Mouse (Mus musculus): Measurements from ENCODE around the gene Rep15. TPM values are rescaled to one million over a fixed set of nuclear protein-coding genes. Genes with fewer than 3 reads are reported as not detected.

The Rep15 gene
- polyA plus RNA-seq, 1 experiment, result 0.16 TPM

GRCm38 (mm10) chr6:147043633-147044032 lies 11.2 kb downstream of the Rep15 start:
- Histone ChIP-seq H3K36me3 (ENCODE audit: control insufficient read depth, insufficient read depth, low read length) (peaks cover 7% of the 10 kb centered on the region), H3K4me3 (ENCODE audit: control insufficient read depth, insufficient read depth, low read length) (no peak overlapping the region), H3K4me1 (replicated peaks; ENCODE audit: control insufficient read depth, insufficient read depth, low read length) (peaks cover 4% of the 10 kb centered on the region), H3K27me3 (ENCODE audit: control insufficient read depth, insufficient read depth, low read length) (no peaks in the 10 kb centered on the region), H3K27ac (ENCODE audit: control insufficient read depth, insufficient read depth, low read length) (no peak overlapping the region)
- no peak for TF ChIP-seq POLR2A (IDR thresholded peaks at IDR 0.05; ENCODE audit: control insufficient read depth, extremely low read depth, insufficient read depth, low read length, poor library complexity)
- no peak for TF ChIP-seq CTCF (IDR thresholded peaks at IDR 0.05; ENCODE audit: borderline replicate concordance, control insufficient read depth, extremely low read depth, insufficient read depth, low read length, poor library complexity)
- 56% methylated on average over 7 of the region's 7 CpGs for WGBS
- DNase-seq, result no peak

DNA sequence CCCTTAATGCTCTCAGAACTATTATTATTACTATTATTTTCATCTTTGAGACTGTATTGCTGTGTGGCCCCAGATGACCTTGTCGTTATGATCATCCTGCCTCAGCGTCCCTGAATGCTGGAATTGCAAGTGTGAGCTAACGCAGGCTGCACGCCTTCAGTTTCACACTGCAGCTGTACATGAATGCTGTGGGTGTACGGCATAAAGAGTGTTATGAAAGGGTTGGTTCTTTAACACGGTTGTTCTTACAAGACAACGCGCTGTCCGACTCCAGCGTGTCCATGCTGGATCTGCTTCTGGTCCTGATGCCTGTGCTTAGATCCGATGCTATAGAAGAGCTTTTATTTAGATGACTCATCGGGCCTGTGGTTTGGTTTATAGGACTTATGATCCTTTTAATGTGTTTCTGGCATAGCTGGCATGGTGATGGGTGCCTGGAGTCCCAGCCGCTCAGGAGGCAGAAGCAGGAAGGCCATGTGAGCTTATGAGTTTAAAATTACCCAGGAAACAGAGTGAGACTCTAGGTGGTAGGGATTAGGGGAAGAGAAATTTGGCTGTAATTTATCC lies 16.9 kb downstream of the Rep15 start:
- no peak overlapping the region for H3K4me3 ChIP-seq (ENCODE audit: control insufficient read depth, insufficient read depth, low read length)
- 97% methylated on average over 13 of the region's 13 CpGs for WGBS
- no peak overlapping the region for H3K27ac ChIP-seq (ENCODE audit: control insufficient read depth, insufficient read depth, low read length)
- H3K4me1 ChIP-seq (replicated peaks; ENCODE audit: control insufficient read depth, insufficient read depth, low read length), result no peaks in the 10 kb centered on the region
- DNase-seq, result no peak
- no peaks in the 10 kb centered on the region for H3K27me3 ChIP-seq (ENCODE audit: control insufficient read depth, insufficient read depth, low read length)
- TF ChIP-seq POLR2A (IDR thresholded peaks at IDR 0.05; ENCODE audit: control insufficient read depth, extremely low read depth, insufficient read depth, low read length, poor library complexity) (no peak), CTCF (IDR thresholded peaks at IDR 0.05; ENCODE audit: borderline replicate concordance, control insufficient read depth, extremely low read depth, insufficient read depth, low read length, poor library complexity) (no peak)
- peaks cover 30% of the 10 kb centered on the region for H3K36me3 ChIP-seq (ENCODE audit: control insufficient read depth, insufficient read depth, low read length)

DNA sequence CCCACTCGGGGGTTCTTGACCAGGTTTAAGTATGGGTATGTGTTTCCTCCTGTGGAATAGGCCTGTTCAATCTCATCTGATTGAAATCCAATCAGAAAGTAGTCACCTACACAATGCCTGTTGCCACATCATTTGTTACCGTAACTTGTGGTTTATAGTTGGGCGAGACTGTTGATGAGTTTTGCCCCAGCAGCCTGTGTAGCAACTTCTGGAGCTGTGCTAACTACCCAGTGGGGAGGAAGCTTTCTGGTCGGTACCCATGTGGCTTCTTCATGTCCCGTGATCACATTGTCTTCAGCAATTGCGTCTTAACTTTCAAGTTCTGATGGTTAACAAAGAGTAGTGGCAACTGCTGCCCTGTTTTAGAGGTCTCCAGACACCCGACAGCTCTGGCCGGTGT lies 19.3 kb downstream of the Rep15 start:
- Histone ChIP-seq H3K36me3 (ENCODE audit: control insufficient read depth, insufficient read depth, low read length) (peaks cover 37% of the 10 kb centered on the region), H3K4me1 (replicated peaks; ENCODE audit: control insufficient read depth, insufficient read depth, low read length) (no peaks in the 10 kb centered on the region), H3K4me3 (ENCODE audit: control insufficient read depth, insufficient read depth, low read length) (no peak overlapping the region), H3K27ac (ENCODE audit: control insufficient read depth, insufficient read depth, low read length) (no peak overlapping the region), H3K27me3 (ENCODE audit: control insufficient read depth, insufficient read depth, low read length) (no peaks in the 10 kb centered on the region)
- DNase-seq, result no peak
- WGBS, result 97% methylated on average over 8 of the region's 8 CpGs
- no peak for TF ChIP-seq CTCF (IDR thresholded peaks at IDR 0.05; ENCODE audit: borderline replicate concordance, control insufficient read depth, extremely low read depth, insufficient read depth, low read length, poor library complexity)
- TF ChIP-seq POLR2A (IDR thresholded peaks at IDR 0.05; ENCODE audit: control insufficient read depth, extremely low read depth, insufficient read depth, low read length, poor library complexity), result no peak

GRCm38 (mm10) chr6:147052440-147052839 lies 20.1 kb downstream of the Rep15 start:
- no peak for TF ChIP-seq POLR2A (IDR thresholded peaks at IDR 0.05; ENCODE audit: control insufficient read depth, extremely low read depth, insufficient read depth, low read length, poor library complexity)
- no peak for TF ChIP-seq CTCF (IDR thresholded peaks at IDR 0.05; ENCODE audit: borderline replicate concordance, control insufficient read depth, extremely low read depth, insufficient read depth, low read length, poor library complexity)
- Histone ChIP-seq H3K36me3 (ENCODE audit: control insufficient read depth, insufficient read depth, low read length) (peaks cover 37% of the 10 kb centered on the region), H3K27ac (ENCODE audit: control insufficient read depth, insufficient read depth, low read length) (no peak overlapping the region)

DNA sequence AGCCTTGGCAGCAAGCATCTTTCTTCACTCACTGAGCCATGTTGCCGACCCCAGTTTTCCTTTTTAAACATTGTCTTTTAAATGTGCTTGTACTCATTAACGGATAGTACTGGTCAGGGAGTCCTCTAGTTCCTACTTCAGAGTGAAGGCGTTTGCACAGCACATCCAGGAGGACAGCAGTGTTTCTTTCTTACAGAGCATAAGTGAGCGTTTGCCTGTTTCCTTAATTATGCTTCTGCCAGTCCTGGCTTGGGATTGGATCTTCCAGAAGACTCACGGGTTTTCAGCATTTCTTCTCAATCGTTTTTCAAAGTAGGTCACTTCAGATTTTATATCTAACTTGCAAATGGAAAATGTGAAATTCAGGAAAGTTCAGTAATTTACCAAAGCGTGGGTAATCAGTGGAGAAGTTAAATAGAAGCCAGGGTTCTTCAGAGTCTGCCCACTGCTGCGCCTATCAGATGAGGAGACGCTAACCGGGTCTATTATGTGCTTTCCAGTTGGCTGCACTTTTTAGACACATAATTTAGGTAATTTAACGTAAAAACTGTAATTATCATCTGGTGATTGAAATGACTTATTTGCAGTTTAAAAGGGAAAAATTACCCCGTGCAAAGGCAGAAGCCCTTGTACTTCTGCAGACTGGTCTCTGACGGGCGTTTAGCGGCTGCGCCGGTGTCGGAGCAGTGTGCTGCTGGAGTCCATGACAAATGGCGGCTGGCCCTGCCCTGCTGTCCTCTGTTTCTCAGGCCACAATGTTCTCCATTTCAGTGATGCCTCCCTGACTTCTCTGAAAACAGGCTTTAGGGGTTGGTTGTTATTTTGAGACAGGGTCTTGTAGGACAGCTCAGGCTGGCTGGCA lies 21.6 kb downstream of the Rep15 start:
- Histone ChIP-seq H3K27me3 (ENCODE audit: control insufficient read depth, insufficient read depth, low read length) (no peaks in the 10 kb centered on the region), H3K36me3 (ENCODE audit: control insufficient read depth, insufficient read depth, low read length) (peaks cover 29% of the 10 kb centered on the region), H3K4me3 (ENCODE audit: control insufficient read depth, insufficient read depth, low read length) (no peak overlapping the region), H3K4me1 (replicated peaks; ENCODE audit: control insufficient read depth, insufficient read depth, low read length) (no peaks in the 10 kb centered on the region), H3K27ac (ENCODE audit: control insufficient read depth, insufficient read depth, low read length) (no peak overlapping the region)
- DNase-seq, result no peak
- TF ChIP-seq POLR2A (IDR thresholded peaks at IDR 0.05; ENCODE audit: control insufficient read depth, extremely low read depth, insufficient read depth, low read length, poor library complexity), result no peak
- no peak for TF ChIP-seq CTCF (IDR thresholded peaks at IDR 0.05; ENCODE audit: borderline replicate concordance, control insufficient read depth, extremely low read depth, insufficient read depth, low read length, poor library complexity)
- 97% methylated on average over 19 of the region's 19 CpGs for WGBS

More at GRCm38 (mm10) chr6:147052440-147052839, 20.1 kb downstream of the Rep15 start:
- Histone ChIP-seq H3K27me3 (ENCODE audit: control insufficient read depth, insufficient read depth, low read length) (no peaks in the 10 kb centered on the region), H3K4me1 (replicated peaks; ENCODE audit: control insufficient read depth, insufficient read depth, low read length) (no peaks in the 10 kb centered on the region), H3K4me3 (ENCODE audit: control insufficient read depth, insufficient read depth, low read length) (no peak overlapping the region)
- whole genome bisulfite sequencing, result 94% methylated on average over 9 of the region's 9 CpGs
- DNase-seq, result no peak

DNA sequence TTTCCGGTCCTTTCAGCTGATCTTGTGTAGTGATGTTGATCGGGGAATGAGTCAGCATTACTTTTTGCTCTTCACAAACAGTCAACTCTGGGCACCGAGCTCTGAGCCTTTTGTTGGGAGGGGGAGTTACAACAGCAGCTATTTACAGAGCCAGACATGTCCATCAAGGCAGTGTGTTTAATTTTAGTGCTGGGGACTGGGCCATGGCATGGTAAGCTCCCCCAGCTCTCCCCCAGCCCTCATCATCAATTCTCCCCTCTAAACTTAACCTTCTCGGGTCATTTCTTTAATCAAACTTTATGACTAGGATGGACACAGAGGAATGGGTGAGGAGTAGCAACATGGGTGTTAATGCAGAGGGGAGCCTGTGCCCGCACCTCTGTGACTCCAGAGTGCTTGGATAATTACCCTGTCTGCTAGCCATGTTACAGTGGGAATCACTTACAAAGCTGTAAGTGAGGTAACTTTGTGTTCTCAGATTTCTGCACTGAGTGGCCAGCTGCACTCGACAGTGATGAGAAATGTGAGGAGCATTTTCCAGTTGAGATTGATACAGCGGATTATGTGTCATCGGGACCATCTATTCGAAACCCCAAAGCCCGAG lies 23.1 kb downstream of the Rep15 start:
- no peak for DNase-seq
- Histone ChIP-seq H3K4me1 (replicated peaks; ENCODE audit: control insufficient read depth, insufficient read depth, low read length) (no peaks in the 10 kb centered on the region), H3K36me3 (ENCODE audit: control insufficient read depth, insufficient read depth, low read length) (peaks cover 24% of the 10 kb centered on the region), H3K4me3 (ENCODE audit: control insufficient read depth, insufficient read depth, low read length) (no peak overlapping the region), H3K27ac (ENCODE audit: control insufficient read depth, insufficient read depth, low read length) (no peak overlapping the region), H3K27me3 (ENCODE audit: control insufficient read depth, insufficient read depth, low read length) (no peaks in the 10 kb centered on the region)
- TF ChIP-seq POLR2A (IDR thresholded peaks at IDR 0.05; ENCODE audit: control insufficient read depth, extremely low read depth, insufficient read depth, low read length, poor library complexity) (no peak), CTCF (IDR thresholded peaks at IDR 0.05; ENCODE audit: borderline replicate concordance, control insufficient read depth, extremely low read depth, insufficient read depth, low read length, poor library complexity) (no peak)
- 94% methylated on average over 10 of the region's 10 CpGs for WGBS

Measured in thymus, adult 2 months (tissue).